Mouse (Mus musculus): ENCODE measurements at regions not wholly inside any gene's neighbourhood (a gene's known extent, or its start where the extent isn't known, plus 50 kb on each side); places are given as distances from the start of the nearest gene placed in this dataset.
"Not testable (repeated sequence)": the region's sequence is repeated elsewhere in the genome, so short reads cannot be mapped to it uniquely, and the experiment has no call there.

GRCm38 (mm10) chr10:120284785-120285184 is 57.9 kb downstream of the Llph start:
- DNase-seq (ENCODE audit: low spot score) = no peak

- no peak for DNase-seq (ENCODE audit: low spot score)
Observed at GRCm38 (mm10) chr10:120291912-120292311, 65.0 kb downstream of the Llph start.

GRCm38 (mm10) chr10:120293381-120293780 is 66.5 kb downstream of the Llph start:
- DNase-seq (ENCODE audit: low spot score) = not testable (repeated sequence)

GRCm38 (mm10) chr10:120294487-120294886 is 67.6 kb downstream of the Llph start:
- DNase-seq (ENCODE audit: low spot score) = no peak

- DNase-seq (ENCODE audit: low spot score) = no peak
Observed at GRCm38 (mm10) chr10:120297311-120297710, 70.4 kb downstream of the Llph start.

GRCm38 (mm10) chr10:120298293-120298927 is 71.5 kb downstream of the Llph start:
- no peak for DNase-seq (ENCODE audit: low spot score)

GRCm38 (mm10) chr10:120306010-120306409 is 79.1 kb downstream of the Llph start:
- DNase-seq (ENCODE audit: low spot score) = peak; percentile 40

GRCm38 (mm10) chr10:120308681-120309080 is 81.8 kb downstream of the Llph start:
- DNase-seq (ENCODE audit: low spot score) = no peak
